Mouse (Mus musculus): ENCODE measurements around the gene a. TPM values are rescaled to one million over a fixed set of nuclear protein-coding genes. Genes with fewer than 3 reads are reported as not detected.

The a gene
- polyA plus RNA-seq, 1 experiment from 2014 or later = 3.8 TPM

DNA sequence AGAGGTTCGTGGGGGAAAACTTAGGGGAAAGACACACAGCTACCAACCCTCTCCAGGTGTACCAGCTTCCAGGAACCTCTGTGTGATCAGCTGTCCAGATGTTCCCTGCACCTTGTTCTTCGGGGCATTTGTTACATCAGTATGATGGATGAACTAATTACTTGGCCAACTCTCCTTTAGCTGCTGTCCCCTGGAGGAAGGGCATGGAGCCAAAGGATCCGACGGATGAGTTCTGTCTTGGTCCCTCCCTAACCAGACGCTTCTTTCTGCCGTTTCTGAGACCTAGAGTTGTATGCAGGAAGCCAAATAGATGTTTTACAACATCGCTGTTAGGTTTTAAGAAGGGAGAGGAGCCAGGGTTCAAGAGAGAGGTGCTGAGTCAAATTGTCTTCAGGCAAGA, 239.6 kb downstream of the a start:
- DNase-seq = no peak
- Histone ChIP-seq H3K9ac (replicated peaks; ENCODE audit: low read length) (no peak overlapping the region), H3K27me3 (ENCODE audit: control insufficient read depth, insufficient read depth, low read length) (no peaks in the 10 kb centered on the region), H3K36me3 (ENCODE audit: control insufficient read depth, insufficient read depth, low read length) (no peaks in the 10 kb centered on the region), H3K4me3 (replicated peaks; ENCODE audit: low read depth, low read length) (no peak overlapping the region), H3K4me1 (ENCODE audit: control insufficient read depth, insufficient read depth, low read length) (no peaks in the 10 kb centered on the region), H3K4me2 (ENCODE audit: low read length) (no peak overlapping the region), H3K27ac (replicated peaks; ENCODE audit: low read depth, low read length) (no peak overlapping the region), H3K9me3 (ENCODE audit: control insufficient read depth, low read length) (no peaks in the 10 kb centered on the region)
- 78% methylated on average over 7 of the region's 7 CpGs for WGBS
- no peak for ATAC-seq (ENCODE audit: low FRiP score, low TSS enrichment)

DNA sequence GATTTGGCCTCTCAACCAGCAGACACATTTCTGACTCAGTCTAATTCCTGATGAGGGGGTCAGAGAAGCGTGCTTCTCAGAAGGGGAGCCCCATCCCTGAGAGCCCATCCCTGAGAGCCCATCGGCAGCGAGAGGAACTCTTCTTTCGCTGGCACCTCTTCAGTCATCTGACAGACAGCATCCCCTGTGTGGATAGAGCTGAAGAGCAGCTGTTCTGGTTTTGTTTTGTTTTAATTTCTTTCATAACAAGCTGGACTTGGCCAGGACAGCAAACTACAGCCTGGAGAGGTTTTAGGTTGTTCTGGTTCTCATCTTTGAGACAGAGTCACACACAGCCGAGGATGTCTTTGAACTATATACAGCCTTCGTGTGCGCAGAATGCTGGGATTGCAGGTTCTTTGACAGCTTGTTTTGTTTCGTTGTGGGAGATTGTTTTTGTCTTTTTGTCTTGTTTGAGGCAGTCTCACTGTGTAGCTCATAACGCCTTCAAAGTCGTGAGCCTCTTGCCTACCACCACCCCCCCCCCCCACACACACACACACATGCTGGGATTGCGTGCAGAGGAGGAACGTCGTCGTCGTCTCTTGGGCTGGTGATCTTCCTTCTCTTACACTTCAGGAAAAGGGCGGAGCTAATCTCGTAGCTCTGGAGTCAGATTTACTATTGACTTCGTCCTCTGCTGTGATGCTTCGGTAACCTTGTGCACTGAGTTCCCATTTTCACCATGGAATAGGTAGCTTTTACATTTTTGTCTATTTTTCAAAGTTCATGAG, 241.9 kb downstream of the a start:
- no peak for DNase-seq
- no peak overlapping the region for H3K27ac ChIP-seq (replicated peaks; ENCODE audit: low read depth, low read length)
- WGBS = 41% methylated on average over 19 of the region's 19 CpGs
- H3K9ac ChIP-seq (replicated peaks; ENCODE audit: low read length) = no peak overlapping the region
- no peak overlapping the region for H3K4me2 ChIP-seq (ENCODE audit: low read length)
- ATAC-seq (ENCODE audit: low FRiP score, low TSS enrichment) = no peak
- no peaks in the 10 kb centered on the region for H3K36me3 ChIP-seq (ENCODE audit: control insufficient read depth, insufficient read depth, low read length)
- H3K4me1 ChIP-seq (ENCODE audit: control insufficient read depth, insufficient read depth, low read length) = no peaks in the 10 kb centered on the region
- H3K9me3 ChIP-seq (ENCODE audit: control insufficient read depth, low read length) = no peaks in the 10 kb centered on the region
- no peaks in the 10 kb centered on the region for H3K27me3 ChIP-seq (ENCODE audit: control insufficient read depth, insufficient read depth, low read length)
- no peak overlapping the region for H3K4me3 ChIP-seq (replicated peaks; ENCODE audit: low read depth, low read length)

DNA sequence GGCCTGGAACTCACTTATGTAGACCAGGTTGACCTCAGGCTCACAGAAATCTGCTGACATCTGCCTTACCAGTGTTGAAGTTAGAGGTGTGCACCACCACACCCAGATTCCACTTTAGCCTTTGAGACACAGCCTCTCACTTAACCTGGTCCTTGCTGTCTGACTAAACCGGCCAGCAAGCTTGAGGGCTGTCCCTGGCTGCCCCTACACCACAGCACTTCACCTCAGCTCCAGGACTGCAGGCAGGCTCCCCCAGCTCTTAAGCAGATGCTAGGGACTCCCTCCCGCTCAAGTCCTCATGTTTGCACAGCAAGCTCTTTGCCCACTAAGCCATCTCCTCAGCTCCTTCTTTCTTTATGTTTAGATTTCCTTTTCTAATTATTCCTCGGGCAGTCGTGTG, 248.8 kb downstream of the a start:
- H3K27me3 ChIP-seq (ENCODE audit: control insufficient read depth, insufficient read depth, low read length) = no peaks in the 10 kb centered on the region
- no peak for DNase-seq
- H3K27ac ChIP-seq (replicated peaks; ENCODE audit: low read depth, low read length) = no peak overlapping the region
- no peak overlapping the region for H3K4me3 ChIP-seq (replicated peaks; ENCODE audit: low read depth, low read length)
- H3K9me3 ChIP-seq (ENCODE audit: control insufficient read depth, low read length) = no peaks in the 10 kb centered on the region
- ATAC-seq (ENCODE audit: low FRiP score, low TSS enrichment) = no peak
- no peaks in the 10 kb centered on the region for H3K4me1 ChIP-seq (ENCODE audit: control insufficient read depth, insufficient read depth, low read length)
- H3K9ac ChIP-seq (replicated peaks; ENCODE audit: low read length) = no peak overlapping the region
- H3K36me3 ChIP-seq (ENCODE audit: control insufficient read depth, insufficient read depth, low read length) = no peaks in the 10 kb centered on the region
- 72% methylated on average over 4 of the region's 4 CpGs for WGBS
- no peak overlapping the region for H3K4me2 ChIP-seq (ENCODE audit: low read length)

DNA sequence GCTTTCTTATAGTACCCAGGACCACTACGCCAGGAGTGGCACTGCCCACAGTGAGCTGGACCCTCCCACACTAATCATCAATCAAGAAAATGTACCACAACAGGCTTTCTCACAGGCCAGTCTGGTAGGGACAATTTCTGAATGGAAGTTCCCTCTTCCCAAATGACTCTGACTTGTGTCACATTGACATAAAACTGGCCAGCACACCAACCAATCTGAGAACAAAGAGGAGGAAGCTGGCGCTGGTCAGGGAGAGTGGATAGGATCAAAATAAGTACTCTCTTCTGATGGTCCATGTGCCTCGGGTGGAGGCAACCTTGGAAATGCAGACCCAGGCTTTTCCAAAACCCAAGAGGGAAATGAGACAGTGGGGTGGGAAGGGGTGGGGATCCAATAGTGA, 253.3 kb downstream of the a start:
- H3K4me2 ChIP-seq (ENCODE audit: low read length) = no peak overlapping the region
- 87% methylated on average over 3 of the region's 3 CpGs for WGBS
- no peaks in the 10 kb centered on the region for H3K4me1 ChIP-seq (ENCODE audit: control insufficient read depth, insufficient read depth, low read length)
- no peak overlapping the region for H3K4me3 ChIP-seq (replicated peaks; ENCODE audit: low read depth, low read length)
- no peaks in the 10 kb centered on the region for H3K27me3 ChIP-seq (ENCODE audit: control insufficient read depth, insufficient read depth, low read length)
- no peaks in the 10 kb centered on the region for H3K9me3 ChIP-seq (ENCODE audit: control insufficient read depth, low read length)
- ATAC-seq (ENCODE audit: low FRiP score, low TSS enrichment) (no peak), DNase-seq (no peak)
- H3K9ac ChIP-seq (replicated peaks; ENCODE audit: low read length) = no peak overlapping the region
- H3K36me3 ChIP-seq (ENCODE audit: control insufficient read depth, insufficient read depth, low read length) = no peaks in the 10 kb centered on the region
- no peak overlapping the region for H3K27ac ChIP-seq (replicated peaks; ENCODE audit: low read depth, low read length)

DNA sequence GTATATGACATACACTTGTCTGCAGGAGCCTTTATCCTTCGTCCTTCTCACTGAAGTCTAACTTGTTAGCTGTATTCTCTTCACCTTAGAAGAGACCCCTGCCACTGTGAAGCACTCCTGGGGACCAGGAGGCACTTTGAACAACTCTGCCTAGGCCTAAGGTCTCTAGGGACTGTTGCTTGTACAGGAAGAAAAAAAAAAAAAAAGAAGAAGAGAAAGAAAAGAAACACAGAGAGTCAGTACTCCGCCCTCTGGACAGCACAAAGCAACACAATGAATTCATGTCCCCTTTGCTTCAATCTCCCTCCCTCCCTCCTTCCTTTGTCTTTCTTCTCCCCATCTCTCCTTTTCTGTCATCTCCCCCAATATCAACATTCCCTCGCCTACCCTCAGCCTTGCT, 253.9 kb downstream of the a start:
- no peaks in the 10 kb centered on the region for H3K36me3 ChIP-seq (ENCODE audit: control insufficient read depth, insufficient read depth, low read length)
- no peak for DNase-seq
- H3K27ac ChIP-seq (replicated peaks; ENCODE audit: low read depth, low read length) = no peak overlapping the region
- H3K9me3 ChIP-seq (ENCODE audit: control insufficient read depth, low read length) = no peaks in the 10 kb centered on the region
- H3K9ac ChIP-seq (replicated peaks; ENCODE audit: low read length) = no peak overlapping the region
- WGBS = 64% methylated on average over 3 of the region's 3 CpGs
- ATAC-seq (ENCODE audit: low FRiP score, low TSS enrichment) = no peak
- no peak overlapping the region for H3K4me2 ChIP-seq (ENCODE audit: low read length)
- H3K27me3 ChIP-seq (ENCODE audit: control insufficient read depth, insufficient read depth, low read length) = no peaks in the 10 kb centered on the region
- H3K4me1 ChIP-seq (ENCODE audit: control insufficient read depth, insufficient read depth, low read length) = peaks cover 2% of the 10 kb centered on the region; the same call in 1 of the 2 replicates
- H3K4me3 ChIP-seq (replicated peaks; ENCODE audit: low read depth, low read length) = no peak overlapping the region

DNA sequence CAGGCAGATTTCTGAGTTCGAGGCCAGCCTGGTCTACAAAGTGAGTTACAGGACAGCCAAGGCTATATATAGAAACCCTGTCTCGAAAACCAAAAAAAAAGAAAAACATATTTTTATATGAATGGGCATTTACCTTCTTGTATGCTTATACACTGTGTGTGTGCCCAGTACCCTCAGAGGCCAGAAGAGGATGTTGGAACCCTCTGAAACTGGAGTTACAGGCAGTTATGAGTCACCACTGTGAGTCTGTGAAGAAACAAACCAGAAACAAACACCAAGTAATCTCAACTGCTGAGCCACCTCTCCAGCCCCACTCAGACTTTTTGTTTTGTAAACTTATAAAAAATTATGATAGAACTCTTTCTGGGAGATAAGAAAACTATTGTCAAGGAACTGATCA, 255.6 kb downstream of the a start:
- ATAC-seq (ENCODE audit: low FRiP score, low TSS enrichment) = no peak
- DNase-seq = no peak
- Histone ChIP-seq H3K9ac (replicated peaks; ENCODE audit: low read length) (no peak overlapping the region), H3K4me2 (ENCODE audit: low read length) (no peak overlapping the region), H3K27me3 (ENCODE audit: control insufficient read depth, insufficient read depth, low read length) (no peaks in the 10 kb centered on the region), H3K36me3 (ENCODE audit: control insufficient read depth, insufficient read depth, low read length) (no peaks in the 10 kb centered on the region), H3K9me3 (ENCODE audit: control insufficient read depth, low read length) (no peaks in the 10 kb centered on the region), H3K4me1 (ENCODE audit: control insufficient read depth, insufficient read depth, low read length) (peaks cover 5% of the 10 kb centered on the region; the same call in 1 of the 2 replicates), H3K4me3 (replicated peaks; ENCODE audit: low read depth, low read length) (no peak overlapping the region), H3K27ac (replicated peaks; ENCODE audit: low read depth, low read length) (no peak overlapping the region)
- 84% methylated on average over 2 of the region's 2 CpGs for WGBS

DNA sequence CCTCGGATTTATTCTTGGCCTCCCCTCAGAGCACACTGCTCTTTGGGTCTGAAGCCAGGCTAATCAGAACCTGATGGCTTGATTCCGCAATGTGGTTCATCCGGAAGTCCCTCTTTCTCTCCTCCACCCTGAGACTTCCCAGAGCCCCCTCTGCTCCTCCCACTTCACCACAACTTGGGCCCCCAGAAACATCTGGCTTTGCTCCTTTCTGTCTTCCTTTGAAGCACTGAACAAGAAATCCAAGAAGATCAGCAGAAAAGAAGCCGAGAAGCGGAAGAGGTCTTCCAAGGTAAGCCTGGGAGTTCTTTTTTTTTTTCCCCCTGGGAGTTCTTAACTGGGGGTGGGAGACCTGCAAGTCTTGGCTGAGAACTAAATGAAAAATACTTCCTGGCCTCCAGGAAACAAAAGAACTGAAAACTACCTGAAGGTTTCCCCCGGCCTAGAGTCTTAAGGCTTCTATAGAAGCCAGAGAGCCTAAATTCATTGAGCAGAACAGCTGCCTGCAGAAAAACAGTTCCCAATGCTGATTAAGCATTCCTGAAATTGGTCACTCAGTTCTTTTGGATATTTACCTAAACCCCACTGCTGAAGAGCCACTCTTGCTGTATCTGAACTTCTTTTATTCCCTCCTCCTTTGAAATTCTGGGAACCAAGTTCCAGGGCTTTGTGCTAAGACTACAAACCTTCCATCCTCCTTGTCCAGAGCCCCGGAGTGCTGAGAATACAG, 256.4 kb downstream of the a start:
- 72% methylated on average over 7 of the region's 7 CpGs for WGBS
- Histone ChIP-seq H3K27me3 (ENCODE audit: control insufficient read depth, insufficient read depth, low read length) (no peaks in the 10 kb centered on the region), H3K36me3 (ENCODE audit: control insufficient read depth, insufficient read depth, low read length) (no peaks in the 10 kb centered on the region), H3K27ac (replicated peaks; ENCODE audit: low read depth, low read length) (no peak overlapping the region), H3K4me2 (ENCODE audit: low read length) (no peak overlapping the region), H3K4me3 (replicated peaks; ENCODE audit: low read depth, low read length) (no peak overlapping the region), H3K4me1 (ENCODE audit: control insufficient read depth, insufficient read depth, low read length) (peaks cover 5% of the 10 kb centered on the region; the same call in 1 of the 2 replicates), H3K9me3 (ENCODE audit: control insufficient read depth, low read length) (no peaks in the 10 kb centered on the region), H3K9ac (replicated peaks; ENCODE audit: low read length) (no peak overlapping the region)
- DNase-seq (no peak), ATAC-seq (ENCODE audit: low FRiP score, low TSS enrichment) (no peak)

DNA sequence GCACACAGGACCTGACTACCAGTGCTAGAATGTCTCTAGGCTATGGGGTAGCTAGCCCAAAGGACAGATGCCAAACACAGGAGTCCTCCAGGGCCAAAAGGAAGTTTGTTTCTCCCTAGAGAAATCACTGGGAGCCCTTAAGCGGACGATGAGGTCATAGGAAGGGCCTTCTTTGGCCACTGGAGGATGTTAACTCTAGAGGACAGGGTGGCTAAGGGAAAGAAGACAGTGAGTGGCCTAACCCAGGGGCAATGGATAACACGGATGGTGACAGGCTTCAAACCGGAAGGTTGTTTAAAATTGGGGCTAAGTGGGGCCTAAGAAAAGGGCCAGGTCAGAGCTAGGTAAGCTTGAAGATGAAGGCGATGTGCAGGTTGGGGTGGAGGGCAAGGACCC, 258.9 kb downstream of the a start:
- Histone ChIP-seq H3K36me3 (ENCODE audit: control insufficient read depth, insufficient read depth, low read length) (no peaks in the 10 kb centered on the region), H3K4me3 (replicated peaks; ENCODE audit: low read depth, low read length) (peak overlapping the region; percentile 48), H3K4me2 (ENCODE audit: low read length) (peak overlapping the region; percentile 66), H3K27ac (replicated peaks; ENCODE audit: low read depth, low read length) (peak overlapping the region; percentile 92), H3K9me3 (ENCODE audit: control insufficient read depth, low read length) (no peaks in the 10 kb centered on the region), H3K9ac (replicated peaks; ENCODE audit: low read length) (peak overlapping the region; percentile 80), H3K4me1 (ENCODE audit: control insufficient read depth, insufficient read depth, low read length) (peaks cover 5% of the 10 kb centered on the region; the same call in 1 of the 2 replicates), H3K27me3 (ENCODE audit: control insufficient read depth, insufficient read depth, low read length) (no peaks in the 10 kb centered on the region)
- DNase-seq (peak; percentile 26), ATAC-seq (ENCODE audit: low FRiP score, low TSS enrichment) (peak; percentile 16)
- WGBS = 25% methylated on average over 5 of the region's 5 CpGs

Measured in midbrain, embryonic 14.5 days (tissue).